Mouse (Mus musculus) lung, adult 10 weeks (tissue): ENCODE measurements around the gene Nkd1. TPM values are rescaled to one million over a fixed set of nuclear protein-coding genes. Genes with fewer than 3 reads are reported as not detected.

ENCODE experiments used
- polyA plus RNA-seq: library from polyadenylated mRNA; stranded (reverse); fragments of 350-450 nt; fragmentation: Illumina TruSeq; extraction: RNeasy Lipid Tissue Mini Kit (QIAGEN cat#74804); gene quantifications from one replicate; pipeline ENCODE4 v1.2.3, GENCODE M21; 2014; ENCODE audit warnings: low read depth, low replicate concordance; ENCODE audit not compliant: insufficient read depth

Gene Nkd1
- 89.7 TPM for polyA plus RNA-seq

DNA sequence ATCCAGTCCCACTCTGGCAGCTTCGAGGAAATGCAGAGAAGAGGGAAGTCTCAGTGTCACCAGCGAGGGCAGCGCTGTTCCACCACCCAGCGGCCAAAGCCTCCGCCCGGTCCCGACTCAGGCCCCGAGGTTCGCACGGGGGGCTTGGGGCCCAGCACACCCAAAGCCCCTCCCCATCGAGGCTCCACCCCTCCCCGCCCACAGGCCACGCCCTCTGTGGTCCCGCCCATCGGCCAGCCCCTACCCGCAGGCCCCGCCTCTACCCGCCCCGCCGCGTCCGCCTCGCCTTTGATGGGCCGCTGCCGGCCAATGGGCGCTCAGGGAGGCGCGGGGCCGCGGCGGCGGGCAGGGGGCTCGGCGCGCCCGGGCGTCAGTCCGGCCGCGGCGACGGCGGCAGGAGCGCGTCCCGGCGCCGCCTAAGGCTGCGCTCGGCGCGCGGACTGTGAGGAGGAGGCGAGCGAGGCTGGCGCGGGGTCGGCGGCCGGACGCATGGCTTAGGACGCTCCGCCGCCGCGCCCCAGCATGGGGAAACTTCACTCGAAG lies at the start of gene Nkd1:
Nkd1 (plus strand) TSS at position 370 of the 543 bp plus-strand sequence.

DNA sequence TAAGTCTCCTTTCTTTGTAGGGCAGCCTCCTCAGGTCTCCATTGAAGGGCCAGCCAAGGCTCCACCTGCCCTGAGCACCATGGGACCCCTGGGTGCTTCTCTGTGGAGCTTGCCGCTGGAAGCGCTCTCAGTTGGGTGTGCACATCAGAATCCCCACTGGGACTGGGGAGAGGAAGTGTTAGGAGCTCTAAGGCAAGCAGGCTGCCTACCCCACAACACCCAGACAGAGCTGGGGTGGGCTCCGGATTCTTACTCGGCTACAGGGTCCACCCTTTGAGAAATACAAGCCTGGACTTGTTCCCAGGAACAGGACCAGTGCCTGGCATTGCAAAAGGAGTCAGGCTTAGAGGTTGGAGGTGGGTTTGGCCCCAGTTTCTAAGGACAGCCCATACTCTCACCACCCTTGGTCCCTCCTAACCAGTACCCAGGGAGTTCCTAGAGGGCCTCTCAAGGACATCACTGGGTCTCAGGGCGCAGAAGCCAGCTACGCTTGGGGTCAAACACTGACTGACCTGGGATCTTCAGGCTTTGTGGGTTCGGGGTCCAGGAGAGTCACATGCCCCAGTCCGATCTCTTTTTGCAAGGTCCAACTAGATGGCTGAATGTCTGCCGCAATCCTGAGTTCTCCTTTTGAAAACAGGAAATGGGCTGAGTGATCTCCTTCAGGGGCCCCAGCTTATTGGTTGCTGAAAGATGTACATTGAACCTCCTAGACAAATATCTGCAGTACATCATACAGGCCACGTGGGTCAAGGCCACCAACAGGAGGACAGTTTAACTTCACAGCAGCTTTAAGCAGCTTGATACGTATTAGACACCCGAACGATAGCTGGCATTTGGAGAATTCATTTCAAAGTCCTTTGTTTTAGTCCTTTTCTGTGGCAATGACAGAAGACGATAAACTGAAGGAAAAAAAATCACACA lies 114.6 kb downstream of the Nkd1 start, which contains the start of gene Snx20:
Snx20 (minus strand) TSS at position 655 of the 924 bp plus-strand sequence.

Other genes with a start within 250 kb of the Nkd1 start
- 11.7 TPM for gene Adcy7, start 249.0 kb upstream of the Nkd1 start, polyA plus RNA-seq
- gene Brd7, start 159.2 kb upstream of the Nkd1 start, polyA plus RNA-seq: 48.8 TPM
- gene Snx20, start 114.8 kb downstream of the Nkd1 start, polyA plus RNA-seq: 10.5 TPM
- 1.2 TPM for gene Nod2, start 126.0 kb downstream of the Nkd1 start, polyA plus RNA-seq
- 10.7 TPM for gene Cyld, start 175.7 kb downstream of the Nkd1 start, polyA plus RNA-seq